Mouse (Mus musculus) olfactory bulb, adult 2 months (tissue): ENCODE data around the gene Tmem145.

Experiments
- CTCF ChIP-seq: fragments of 200-500 bp; IDR thresholded peaks from 2 replicates; pipeline ENCODE4 v1.5.1; 2012; ENCODE audit warnings: low read depth, mild to moderate bottlenecking, low read length, moderate library complexity; ENCODE audit not compliant: insufficient read depth
- POLR2A ChIP-seq: fragments of 200-500 bp; IDR thresholded peaks from 2 replicates; pipeline ENCODE4 v1.6.1; 2012; ENCODE audit warnings: mild to moderate bottlenecking, low read depth, low read length, moderate library complexity; ENCODE audit not compliant: insufficient read depth

- TF ChIP-seq CTCF = no peak
- TF ChIP-seq POLR2A = peak; percentile 35; the same call in 1 of the 2 replicates
Measured at GRCm38 (mm10) chr7:25281734-25282601, 23.9 kb upstream of the Tmem145 start.
